Comparison of ENCODE assay signal across 9 mouse cellular contexts in genomic region chr19:27395481-27395880, GRCm38 (mm10). TPM values are rescaled to one million over a fixed set of nuclear protein-coding genes. Genes with fewer than 3 reads are reported as not detected.
DNase-seq lines count a peak whose midpoint lies in the region; ATAC-seq and TF ChIP-seq lines count a peak whose summit lies in the region.
"Had no signal": no experiment of that assay in that cellular context is flagged by ENCODE, and none has a peak within 500 bp of the region (broad histone marks: within the 10 kb centered on the region; RNA-seq: fewer than 3 reads in every experiment).

No protein-coding gene starts in this region.

- no peaks in the 10 kb centered on the region for H3K9me3 ChIP-seq in midbrain, embryonic 15.5 days
- H3K9me3 ChIP-seq: neural tube, embryonic 13.5 days had no signal

- no peak for TF ChIP-seq POLR2A in lung, adult 2 months (IDR thresholded peaks at IDR 0.05; ENCODE audit: borderline replicate concordance, extremely low read depth, low read depth, low read length)

- no peaks in the 10 kb centered on the region for H3K27me3 ChIP-seq in midbrain, embryonic 15.5 days (replicated peaks)
- H3K27me3 ChIP-seq: neural tube, embryonic 13.5 days had no signal

- TF ChIP-seq CTCF in lung, adult 2 months (IDR thresholded peaks at IDR 0.05; ENCODE audit: insufficient read depth, low read length), result peak; percentile 37; the same call in 1 of the 2 replicates

- H3K4me3 ChIP-seq in lung, adult 2 months (replicated peaks; ENCODE audit: extremely low read depth, low read depth, low read length), result no peak overlapping the region
- H3K4me3 ChIP-seq in midbrain, embryonic 15.5 days, result no peak overlapping the region
- H3K4me3 ChIP-seq: neural tube, embryonic 13.5 days had no signal

- H3K27ac ChIP-seq in midbrain, embryonic 15.5 days, result no peak overlapping the region
- H3K27ac ChIP-seq: neural tube, embryonic 13.5 days had no signal

- WGBS in lung, adult 2 months, result 73% methylated on average over 8 of the region's 8 CpGs
- 89% methylated on average over 8 of the region's 8 CpGs for WGBS in midbrain, embryonic 15.5 days

- H3K36me3 ChIP-seq in midbrain, embryonic 15.5 days (replicated peaks), result peaks cover 22% of the 10 kb centered on the region; the same call in 1 of the 2 replicates

- no peak overlapping the region for H3K9ac ChIP-seq in midbrain, embryonic 15.5 days
- H3K9ac ChIP-seq: neural tube, embryonic 13.5 days had no signal

- 0 out of 2 replicates have a peak, but pooled peaks have one; percentile 33 for ATAC-seq in midbrain, embryonic 15.5 days (replicated peaks)

- peak; percentile 23 for DNase-seq in adrenal gland, postnatal 14 days
- no peak for DNase-seq in adrenal gland, adult 8-10 months
- no peak for DNase-seq in lung, adult 2 months
- no peak for DNase-seq in lung, postnatal 25 days (ENCODE audit: low spot score)
- peak; percentile 77 for DNase-seq in kidney, adult 9 months
- no peak for DNase-seq in cerebellum, postnatal 4 days (ENCODE audit: low spot score in 2 of 2)
- no peak for DNase-seq in adipocyte (ENCODE audit: low spot score)

- no peak overlapping the region for H3K4me2 ChIP-seq in midbrain, embryonic 15.5 days
- H3K4me2 ChIP-seq: neural tube, embryonic 13.5 days had no signal

- no peaks in the 10 kb centered on the region; the same call in 1 of the 2 replicates for H3K4me1 ChIP-seq in lung, adult 2 months (ENCODE audit: control insufficient read depth, insufficient read depth, low read length)
- no peaks in the 10 kb centered on the region for H3K4me1 ChIP-seq in midbrain, embryonic 15.5 days

RNA-seq across cellular contexts. Expression of gene Pum3, which starts 34.1 kb away (rescaled TPM):
- total RNA-seq in adrenal gland, postnatal 14 days (2021), result 98.9 and 123 TPM in 2 replicates
- 100 to 1,000 TPM in 2 of 4 experiments, 10 to 100 TPM in 2; 88.4 to 137 (median 107) TPM for total RNA-seq in adrenal gland, adult 8-10 months (2022)
- 10.3 and 18.9 TPM in 2 replicates for polyA plus RNA-seq in lung, adult 2 months (2012; rRNA removed)
- 52.4 and 56.2 TPM in 2 replicates for polyA plus RNA-seq in midbrain, embryonic 15.5 days (2015; fragmentation: Nextera tagmentation; extraction: Ambion mirVana)

Comparison
In these comparisons a context has a peak if more than half of its experiments do, and no peak if none do; other contexts are left out.
1. DNase-seq: peak in adrenal gland, postnatal 14 days (single experiment) and kidney, adult 9 months (single experiment); none in adrenal gland, adult 8-10 months (single experiment), lung, adult 2 months (single experiment), lung, postnatal 25 days (single experiment), cerebellum, postnatal 4 days (0 of 2) and adipocyte (single experiment).